Mouse (Mus musculus): ENCODE measurements at regions not wholly inside any gene's neighbourhood (a gene's known extent, or its start where the extent isn't known, plus 50 kb on each side); places are given as distances from the start of the nearest gene placed in this dataset.

DNA sequence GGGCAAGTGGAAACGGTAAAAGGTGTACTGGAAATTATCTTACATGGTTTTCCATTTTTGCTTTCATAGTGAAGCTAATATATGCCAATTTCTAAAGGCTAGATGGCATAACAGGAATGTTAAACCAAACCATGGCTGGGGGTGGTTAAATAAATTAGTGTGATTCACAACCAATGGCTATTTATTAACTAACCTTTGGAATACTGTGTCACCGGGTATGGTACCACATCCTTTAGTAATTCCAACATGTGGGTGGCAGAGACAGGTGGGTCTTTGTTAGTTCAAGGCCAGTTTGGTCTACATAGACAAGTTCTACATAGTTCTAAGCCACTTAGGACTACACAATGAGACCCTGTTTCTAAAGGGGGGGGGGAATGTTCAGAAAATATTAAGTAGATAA is 179.8 kb upstream of the Plxnc1 start:
- no peak for DNase-seq (ENCODE audit: low spot score in 2 of 2)

DNA sequence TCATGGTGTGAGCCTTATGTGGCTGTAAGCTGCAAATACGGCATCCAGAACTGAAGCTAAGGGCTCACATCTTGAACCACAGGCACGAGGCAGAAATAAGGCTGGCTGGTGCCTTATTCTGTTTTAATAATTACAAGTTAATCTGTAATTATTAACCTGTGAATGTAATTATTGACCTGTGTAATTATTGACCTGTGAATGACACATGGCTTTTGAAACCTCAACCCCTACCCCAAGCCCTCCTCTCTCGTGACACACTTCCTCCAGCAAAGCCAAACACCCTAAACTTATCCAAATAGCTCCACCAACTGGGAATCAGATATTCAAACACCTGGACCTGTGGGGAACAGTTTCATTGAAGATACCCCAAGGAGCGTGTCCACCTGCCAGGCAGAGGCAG is 175.4 kb upstream of the Plxnc1 start:
- no peak for DNase-seq (ENCODE audit: low spot score in 2 of 2)

DNA sequence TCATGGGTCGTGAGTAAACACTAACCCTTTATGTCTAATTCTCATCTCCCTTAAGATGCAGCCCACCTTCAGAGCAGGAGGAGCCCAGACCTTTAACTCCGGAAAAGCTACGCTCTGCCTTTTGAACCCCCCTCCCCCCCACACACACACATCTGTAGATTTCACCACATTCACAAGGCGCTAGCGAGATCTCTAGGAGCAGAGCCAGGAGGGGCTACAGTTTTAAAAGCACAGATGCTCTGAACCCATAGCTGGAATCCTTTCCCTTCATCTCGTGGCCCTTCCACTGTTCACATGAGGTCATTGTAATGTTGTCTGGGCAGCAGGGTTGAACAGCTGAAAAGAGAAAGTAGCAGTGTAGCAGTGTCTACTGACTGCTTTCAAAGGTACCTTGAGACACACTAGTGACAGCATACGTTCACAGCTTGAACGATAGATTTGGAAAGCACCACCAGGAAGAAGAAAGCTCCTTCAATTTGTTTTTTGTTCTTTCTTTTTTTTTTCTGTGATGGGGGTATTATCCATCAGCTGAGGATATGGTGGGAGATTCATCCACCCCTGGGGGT is 174.2 kb upstream of the Plxnc1 start:
- DNase-seq (ENCODE audit: low spot score in 2 of 2) = no peak

DNA sequence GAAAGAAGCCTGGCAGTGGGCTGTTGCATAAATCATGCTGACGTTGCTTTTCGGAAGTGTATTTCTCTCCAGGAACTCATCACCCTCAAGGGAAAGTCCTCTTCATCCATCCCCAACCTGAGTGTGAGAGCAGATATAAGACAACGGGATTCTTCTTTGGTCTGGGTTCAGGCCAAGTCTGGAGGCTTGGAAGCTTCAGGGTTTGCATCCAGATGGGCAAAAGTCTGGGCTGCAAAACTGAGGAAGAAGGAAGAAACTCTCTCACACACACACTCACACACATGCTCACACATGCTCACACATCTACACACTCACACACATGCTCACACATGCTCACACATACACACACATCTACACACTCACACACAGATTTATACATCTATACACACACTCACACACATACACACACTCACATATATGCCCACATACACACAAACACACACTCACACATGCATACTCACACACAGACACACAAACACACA is 173.1 kb upstream of the Plxnc1 start:
- no peak for DNase-seq (ENCODE audit: low spot score in 2 of 2)

DNA sequence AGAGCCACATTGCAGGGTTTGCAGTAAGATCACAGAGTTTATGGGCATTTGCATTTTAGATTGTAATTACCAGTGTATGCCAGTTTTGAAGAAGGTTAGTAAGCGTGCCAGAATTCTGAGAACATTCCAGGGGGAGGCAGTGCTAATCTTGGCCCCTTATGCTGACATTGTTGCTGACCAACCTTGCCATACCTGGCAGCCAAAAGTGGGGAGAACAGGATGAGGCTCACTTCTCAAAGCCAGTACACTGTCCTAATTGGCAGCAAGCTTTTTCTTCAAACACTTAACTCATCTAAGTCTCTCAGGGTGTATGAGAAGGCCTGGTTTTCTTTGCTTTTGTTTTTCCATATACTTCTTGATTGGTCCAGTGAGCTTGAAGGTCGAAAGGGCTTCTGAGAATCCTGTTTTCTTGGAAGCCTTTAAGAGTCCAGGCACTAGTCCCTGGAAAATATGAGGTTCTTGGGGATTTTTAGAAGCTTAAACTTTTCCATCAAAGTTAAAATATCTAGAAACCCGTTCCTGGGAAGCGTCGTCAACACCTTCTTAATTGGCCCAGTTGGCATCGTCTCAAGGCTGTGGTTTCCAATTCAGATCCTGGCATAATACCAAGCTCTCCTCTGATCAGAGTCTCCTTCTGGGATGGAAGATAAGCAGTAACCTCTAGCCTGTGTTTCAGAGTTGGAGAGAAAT is 172.6 kb upstream of the Plxnc1 start:
- DNase-seq (ENCODE audit: low spot score in 2 of 2) = no peak

DNA sequence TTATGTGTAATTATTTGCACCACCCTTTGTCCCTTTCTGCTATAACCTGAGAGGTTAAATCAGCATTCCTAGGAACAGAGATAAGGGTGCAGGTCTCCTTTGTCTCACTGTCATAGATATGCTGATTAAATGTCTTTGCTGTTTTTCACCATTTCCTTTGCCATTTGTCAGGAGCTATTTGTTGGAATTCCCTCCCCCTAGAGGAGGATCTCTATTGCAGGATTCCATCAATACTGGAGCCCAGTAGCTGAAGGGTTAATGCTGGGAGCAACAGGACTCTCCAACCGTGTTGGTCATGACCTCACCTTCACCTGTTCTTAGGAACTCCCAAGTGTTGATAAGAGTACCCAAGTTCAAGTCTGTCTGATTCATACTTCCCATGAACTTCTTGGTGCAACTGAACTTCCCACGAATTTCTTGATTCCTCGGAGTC is 172.0 kb upstream of the Plxnc1 start:
- DNase-seq (ENCODE audit: low spot score in 2 of 2) = no peak

DNA sequence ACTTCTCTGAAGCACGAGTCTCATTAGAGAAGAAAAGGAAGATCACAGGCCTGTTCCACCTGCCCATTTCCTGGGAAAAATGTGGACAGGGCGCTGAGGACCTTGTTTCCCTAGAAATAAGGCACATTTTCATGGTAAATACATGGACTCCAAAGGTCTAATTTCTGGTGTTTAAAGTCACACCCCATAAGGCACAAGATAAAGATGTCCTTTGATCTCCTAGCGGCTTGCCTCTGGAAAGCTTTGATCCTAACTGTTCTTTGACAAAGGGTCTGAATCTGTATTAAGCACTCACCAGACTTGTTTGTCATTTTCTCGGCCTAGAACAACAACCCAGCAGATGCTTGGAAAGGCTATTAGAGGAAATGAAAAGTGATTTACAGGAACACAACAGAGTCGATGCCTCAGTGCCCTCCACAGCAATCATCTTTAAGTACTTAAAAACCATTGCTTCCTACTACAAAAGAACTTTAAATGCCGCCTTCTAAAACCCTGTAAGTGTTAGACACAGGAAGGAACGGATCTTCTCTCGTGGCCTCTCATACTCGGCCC is 168.3 kb upstream of the Plxnc1 start:
- no peak for DNase-seq (ENCODE audit: low spot score in 2 of 2)

DNA sequence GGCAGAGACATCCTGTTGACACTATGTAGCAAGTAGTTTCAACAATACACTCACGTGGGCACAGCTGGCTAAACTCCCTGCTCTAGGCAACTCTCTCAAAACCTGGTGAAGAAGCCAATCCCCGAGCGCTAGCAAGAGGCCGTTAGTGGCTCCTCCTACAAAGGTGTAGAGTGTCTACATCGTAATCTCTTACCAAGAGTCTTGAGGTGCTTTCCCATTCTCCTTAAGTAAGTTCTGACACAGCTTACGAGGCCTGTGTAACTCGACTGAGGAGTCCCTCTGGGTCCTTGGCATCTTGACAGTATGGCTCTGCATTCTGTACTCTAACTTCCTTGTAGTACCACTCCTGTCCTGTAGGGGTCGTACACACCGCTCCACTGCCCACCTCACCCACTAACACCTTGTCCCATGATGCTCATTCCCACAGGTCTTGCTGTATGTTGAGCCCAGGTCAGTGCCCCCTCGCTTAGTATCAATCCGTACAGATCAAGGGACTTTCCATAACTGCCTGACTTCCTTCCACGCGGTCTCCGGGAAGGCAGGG is 167.7 kb upstream of the Plxnc1 start:
- DNase-seq (ENCODE audit: low spot score in 2 of 2) = no peak

DNA sequence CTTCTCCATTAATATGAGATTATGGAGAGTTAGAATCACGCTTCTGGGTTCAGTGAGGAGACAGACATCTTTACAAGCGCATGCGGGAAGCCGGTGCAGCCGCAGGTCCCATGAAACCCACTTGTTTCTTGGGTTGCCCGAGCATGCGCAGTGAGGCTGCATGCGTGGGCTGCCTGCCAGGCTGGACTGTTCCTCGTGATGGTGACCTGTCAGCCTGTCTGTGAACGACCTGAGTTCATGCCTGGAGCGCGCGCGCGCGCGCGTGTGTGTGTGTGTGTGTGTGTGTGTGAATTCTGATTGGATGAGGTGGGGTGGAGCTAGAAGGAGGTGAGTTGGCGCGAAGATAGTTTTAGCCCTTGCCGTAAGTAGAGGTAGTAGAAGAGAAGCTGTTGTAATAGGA is 166.2 kb upstream of the Plxnc1 start:
- DNase-seq (ENCODE audit: low spot score in 2 of 2) = no peak

DNA sequence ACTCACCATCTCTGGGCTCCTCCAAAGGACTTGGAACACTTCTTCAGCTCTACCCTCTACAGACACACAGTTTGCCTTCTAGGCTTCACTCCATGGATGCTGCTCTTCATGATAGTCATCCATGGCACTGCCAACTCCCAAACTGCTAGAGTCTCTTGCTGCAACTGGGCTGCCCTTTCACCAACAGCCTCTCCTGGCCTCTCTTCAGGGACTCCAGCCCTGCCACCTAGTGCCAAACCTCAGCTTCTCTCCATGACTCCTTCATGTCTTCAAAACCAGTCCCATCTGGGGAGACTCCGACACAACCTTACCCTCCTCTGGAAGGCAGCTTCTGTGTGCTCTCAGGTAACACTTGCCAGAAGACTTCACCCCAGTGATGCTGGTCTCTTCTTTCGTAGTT is 164.9 kb upstream of the Plxnc1 start:
- no peak for DNase-seq (ENCODE audit: low spot score in 2 of 2)

DNA sequence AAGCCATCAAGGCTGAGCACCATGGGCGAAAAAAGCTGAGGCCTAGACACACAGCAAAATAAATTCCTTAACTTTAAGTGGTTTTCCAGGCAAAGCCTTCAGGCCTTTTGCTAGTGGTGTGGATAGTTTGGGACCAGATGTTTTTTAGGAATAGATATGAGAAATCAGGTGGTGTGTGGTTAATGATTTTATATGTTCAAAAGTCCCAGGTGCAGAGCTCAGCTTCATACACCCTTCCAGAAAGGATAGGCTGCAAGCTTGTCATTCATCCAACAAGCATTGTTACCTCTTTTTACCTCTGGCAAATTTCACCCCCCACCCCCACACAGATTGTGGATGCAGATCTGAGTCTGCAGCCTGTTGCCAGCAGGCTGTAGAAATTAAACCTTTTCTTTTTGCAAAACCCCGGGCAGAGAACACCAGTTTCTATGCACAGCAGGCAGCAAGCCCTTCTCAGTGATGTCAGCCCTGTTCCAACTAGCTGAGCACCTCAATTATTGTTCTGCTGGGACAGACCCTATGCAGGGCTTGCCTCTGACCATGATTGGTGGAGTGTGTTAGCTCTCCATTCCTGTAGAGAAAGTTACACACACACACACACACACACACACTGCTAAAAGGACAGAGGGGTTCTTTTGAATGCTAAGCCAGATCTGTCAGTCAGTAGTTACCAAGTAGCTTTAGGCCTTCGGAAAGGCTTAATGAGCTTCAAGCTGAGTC is 163.1 kb upstream of the Plxnc1 start:
- DNase-seq (ENCODE audit: low spot score in 2 of 2) = no peak

DNA sequence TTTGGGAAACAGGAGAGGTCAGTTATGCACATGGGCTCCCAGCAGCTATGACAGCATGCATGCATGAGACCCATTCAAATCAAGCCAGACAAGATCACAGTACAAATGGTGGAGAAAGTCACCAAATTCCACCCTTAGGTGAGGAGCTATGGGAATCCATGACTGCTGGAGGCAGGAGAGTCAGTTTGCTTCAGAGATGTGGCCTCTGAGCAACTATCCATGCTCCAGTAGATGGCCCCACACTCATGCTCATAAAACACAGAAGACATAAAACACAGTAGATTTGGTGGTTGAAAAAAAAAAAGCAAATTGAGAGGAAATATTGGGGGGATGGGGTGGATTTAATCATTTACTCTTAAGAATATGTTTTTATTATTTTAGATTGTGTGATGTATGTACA is 159.2 kb upstream of the Plxnc1 start:
- DNase-seq (ENCODE audit: low spot score in 2 of 2) = peak; percentile 18 to 25

DNA sequence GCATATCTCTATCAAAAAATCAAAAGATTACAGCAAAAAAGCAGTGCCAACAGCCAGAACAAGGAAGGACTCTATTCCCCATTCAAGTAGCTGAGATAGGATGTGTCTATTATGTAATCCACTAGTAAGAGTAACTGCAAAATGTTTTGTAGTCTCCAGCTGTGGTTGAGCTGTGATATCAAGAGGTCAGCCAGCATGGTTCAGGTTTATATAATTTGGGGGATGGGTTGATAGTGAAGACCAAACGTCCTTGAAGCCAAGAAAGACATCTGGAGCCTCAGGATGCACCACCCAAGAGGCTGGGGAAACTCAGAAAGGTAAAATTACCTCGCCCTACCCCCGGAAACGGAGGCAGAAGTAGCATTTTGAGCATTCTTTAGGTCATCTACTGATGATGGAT is 158.3 kb upstream of the Plxnc1 start:
- no peak for DNase-seq (ENCODE audit: low spot score in 2 of 2)

DNA sequence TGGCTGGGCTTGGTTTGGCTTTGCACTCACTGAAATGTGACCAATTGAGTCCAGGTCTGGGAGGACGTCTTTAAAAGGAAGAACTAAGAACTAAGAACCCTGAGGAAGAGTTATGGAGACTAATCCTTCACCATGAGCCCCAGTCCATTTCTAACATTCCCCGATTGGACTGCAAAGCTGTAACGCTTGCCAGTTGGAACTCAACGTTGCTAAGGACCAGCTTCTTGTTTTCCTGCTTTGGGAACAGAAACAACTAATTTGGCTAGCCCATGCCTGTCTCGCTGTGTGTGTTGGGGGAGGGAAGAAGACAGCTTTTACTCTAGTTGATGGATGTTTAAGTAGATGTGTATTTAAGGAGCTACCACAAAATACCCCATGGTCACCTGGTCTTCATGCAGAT is 155.3 kb upstream of the Plxnc1 start:
- no peak for DNase-seq (ENCODE audit: low spot score in 2 of 2)

DNA sequence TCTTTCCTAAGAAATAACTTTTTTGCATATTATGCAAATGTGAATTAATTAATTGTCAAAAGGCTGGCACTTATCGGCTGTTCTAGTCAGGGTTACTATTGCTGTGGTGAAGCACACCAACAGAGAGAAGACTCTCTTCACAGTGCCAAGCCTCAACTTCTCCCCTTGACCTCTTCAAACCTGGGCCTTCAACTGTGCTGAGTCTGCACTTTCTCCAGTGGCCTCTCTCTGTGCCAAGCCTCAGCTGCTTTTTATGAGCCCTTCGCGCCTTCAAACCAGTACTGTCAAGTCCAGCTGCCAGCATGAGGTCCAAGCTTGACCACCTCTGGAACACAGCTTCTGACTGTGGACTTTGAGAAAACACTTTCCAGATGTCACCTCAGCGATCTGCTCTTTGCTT is 151.2 kb upstream of the Plxnc1 start:
- no peak for DNase-seq (ENCODE audit: low spot score in 2 of 2)

DNA sequence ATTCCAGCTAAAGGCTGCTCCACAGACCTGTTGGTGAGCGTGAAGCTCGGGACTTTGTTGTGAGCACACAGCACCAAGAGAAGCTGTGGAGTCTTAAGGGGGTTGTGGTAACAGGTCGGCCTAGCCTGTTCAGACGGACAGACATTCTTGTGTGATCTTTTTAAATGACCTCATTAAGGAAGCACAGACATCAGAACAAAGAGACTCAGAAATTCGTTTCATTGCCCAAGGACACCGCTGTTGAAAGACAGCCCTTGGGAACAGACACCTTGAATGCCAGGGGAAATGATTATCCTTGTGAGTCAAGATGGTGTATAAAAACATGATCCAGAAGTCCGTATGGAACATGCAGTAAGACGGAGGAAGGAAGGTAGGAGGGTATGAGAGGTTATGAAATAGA is 150.1 kb upstream of the Plxnc1 start:
- no peak for DNase-seq (ENCODE audit: low spot score in 2 of 2)

DNA sequence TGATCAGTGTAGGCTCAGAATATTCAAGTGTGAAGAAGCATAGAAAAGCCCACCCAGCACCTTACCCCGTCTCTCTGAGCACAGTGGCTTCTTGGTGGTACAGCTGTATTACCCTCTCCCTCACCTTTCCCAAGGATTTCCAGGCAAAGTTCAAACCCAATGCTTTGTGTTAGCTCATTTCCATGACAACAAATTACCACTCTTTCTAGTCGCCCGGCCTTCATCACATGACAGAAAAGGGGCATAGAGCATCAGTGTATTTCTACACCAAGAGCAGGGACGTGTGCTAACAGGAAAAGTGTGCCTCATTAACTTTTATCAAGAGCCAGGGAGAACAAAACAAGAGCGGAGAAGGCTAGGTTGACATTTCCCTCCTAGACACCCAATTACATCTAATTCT is 148.6 kb upstream of the Plxnc1 start:
- no peak for DNase-seq (ENCODE audit: low spot score in 2 of 2)

DNA sequence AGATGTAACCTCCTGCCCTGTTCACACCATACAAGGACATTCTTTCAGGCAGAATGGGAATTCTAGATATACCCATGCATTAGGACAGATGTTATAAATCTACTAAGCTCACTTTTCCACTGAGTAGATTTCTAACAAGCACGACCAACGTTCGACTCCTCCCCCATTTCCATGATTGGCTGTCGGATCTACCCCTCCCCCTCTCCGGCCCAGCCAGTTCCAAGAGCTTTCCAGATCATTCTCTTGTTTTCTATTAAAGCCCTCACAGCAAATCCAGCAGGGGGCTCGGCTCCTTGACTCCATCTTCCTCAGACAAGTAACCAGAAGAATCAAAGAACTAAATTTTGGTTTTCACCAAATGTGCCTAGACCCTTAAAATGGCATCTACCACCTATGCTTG is 146.5 kb upstream of the Plxnc1 start:
- DNase-seq (ENCODE audit: low spot score in 2 of 2) = no peak

DNA sequence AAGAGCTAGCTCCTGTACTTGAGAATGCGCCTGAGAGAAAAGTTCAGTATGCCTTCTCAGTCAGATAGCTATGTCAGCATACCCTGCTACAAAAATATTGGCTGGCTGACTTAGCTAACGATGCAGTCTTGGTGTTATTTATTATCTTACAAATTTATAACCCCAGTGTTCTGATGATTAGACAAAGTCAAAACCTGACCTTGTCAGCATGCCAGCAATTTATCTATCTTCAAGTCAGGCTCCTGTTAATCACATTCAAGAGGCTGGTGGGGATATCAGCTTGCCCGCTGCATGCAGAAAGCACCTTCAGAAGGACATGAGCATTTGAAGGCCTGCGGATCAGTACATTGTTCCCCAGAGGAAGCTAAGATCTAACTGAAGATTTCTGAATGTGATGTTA is 146.0 kb upstream of the Plxnc1 start:
- DNase-seq (ENCODE audit: low spot score in 2 of 2) = no peak

DNA sequence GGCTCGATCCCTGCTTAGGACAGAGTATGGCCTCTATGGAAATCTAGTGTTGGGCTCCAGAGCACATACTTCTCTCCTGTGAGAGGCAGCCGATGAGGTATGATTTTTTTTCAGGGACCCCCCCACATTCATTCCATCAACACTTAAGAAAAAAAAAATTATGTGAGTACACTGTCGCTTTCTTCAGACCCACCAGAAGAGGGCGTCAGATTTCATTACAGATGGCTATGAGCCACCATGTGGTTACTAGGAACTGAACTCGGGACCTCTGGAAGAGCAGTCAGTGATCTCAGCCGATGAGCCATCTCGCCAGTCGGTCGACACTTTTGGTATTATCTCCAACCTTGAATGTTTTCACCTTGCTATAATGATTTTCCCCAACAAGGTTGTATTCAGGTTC is 145.4 kb upstream of the Plxnc1 start:
- DNase-seq (ENCODE audit: low spot score in 2 of 2) = no peak

DNA sequence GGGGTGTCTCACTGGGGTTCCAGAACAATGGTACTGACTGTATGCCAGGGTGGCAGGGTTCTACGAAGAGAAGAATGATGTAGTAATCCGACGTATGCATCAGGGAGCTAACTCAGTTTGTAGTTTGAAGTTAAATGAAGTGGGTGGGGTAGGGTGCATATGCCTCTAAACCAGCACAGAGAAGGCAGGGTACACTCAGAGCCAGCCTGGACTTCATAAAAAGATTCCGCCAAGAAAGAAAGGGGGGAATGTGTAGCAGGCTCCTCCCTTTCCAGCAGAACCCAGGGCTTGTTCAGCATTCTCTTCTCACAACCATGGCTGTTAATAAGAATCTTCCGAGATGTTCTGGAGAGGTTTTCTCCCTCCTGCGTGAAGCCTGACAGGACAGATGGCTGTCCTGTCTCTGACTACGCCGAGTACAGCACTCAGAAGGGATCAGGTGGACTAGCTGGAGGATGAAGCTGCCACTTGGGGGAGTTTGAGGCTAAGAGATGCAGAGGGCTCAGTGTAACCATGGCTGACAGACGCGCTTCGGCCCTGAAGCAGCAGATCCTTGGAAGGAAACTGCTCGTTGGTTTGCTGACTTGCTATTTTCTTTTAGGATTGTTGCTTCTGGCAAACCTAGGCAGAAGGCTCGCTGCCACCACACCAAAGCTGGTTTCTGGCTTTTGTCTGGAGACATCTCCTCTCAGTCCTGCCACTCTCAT is 143.4 kb upstream of the Plxnc1 start:
- DNase-seq (ENCODE audit: low spot score in 2 of 2) = peak; percentile 62 to 63
